Mouse (Mus musculus) brain, embryonic 14.5 days (tissue): ENCODE data around the gene Cyth2.

Experiments used
- CTCF ChIP-seq: fragments of 200-500 bp; IDR thresholded peaks from 2 replicates; pipeline ENCODE4 v1.5.1; 2012; ENCODE audit warnings: inconsistent platforms, mild to moderate bottlenecking, moderate library complexity, borderline replicate concordance; ENCODE audit not compliant: insufficient read depth, insufficient read length; ENCODE audit errors: extremely low read depth
- POLR2A ChIP-seq: fragments of 200-500 bp; IDR thresholded peaks from 2 replicates; pipeline ENCODE4 v1.6.1; 2012; ENCODE audit warnings: mild to moderate bottlenecking, inconsistent platforms, borderline replicate concordance; ENCODE audit not compliant: poor library complexity, insufficient read depth, insufficient read length, severe bottlenecking; ENCODE audit errors: extremely low read depth

GRCm38 (mm10) chr7:45801348-45801747 is 13.0 kb downstream of the Cyth2 start:
- no peak for TF ChIP-seq POLR2A
- peak; percentile 100 for TF ChIP-seq CTCF
